Mouse (Mus musculus): ENCODE results near the gene Vangl1.

- TF ChIP-seq CTCF (IDR thresholded peaks at IDR 0.05; ENCODE audit: low read depth) (no peak), EP300 (IDR thresholded peaks at IDR 0.05; ENCODE audit: low read depth) (peak; percentile 51)
These were observed 76.3 kb downstream of the Vangl1 start for GRCm38 (mm10) chr3:102128242-102128641.

Measured in liver, embryonic 14.5 days (tissue).